Mouse (Mus musculus): ENCODE measurements at regions not wholly inside any gene's neighbourhood (a gene's known extent, or its start where the extent isn't known, plus 50 kb on each side); places are given as distances from the start of the nearest gene placed in this dataset.

DNA sequence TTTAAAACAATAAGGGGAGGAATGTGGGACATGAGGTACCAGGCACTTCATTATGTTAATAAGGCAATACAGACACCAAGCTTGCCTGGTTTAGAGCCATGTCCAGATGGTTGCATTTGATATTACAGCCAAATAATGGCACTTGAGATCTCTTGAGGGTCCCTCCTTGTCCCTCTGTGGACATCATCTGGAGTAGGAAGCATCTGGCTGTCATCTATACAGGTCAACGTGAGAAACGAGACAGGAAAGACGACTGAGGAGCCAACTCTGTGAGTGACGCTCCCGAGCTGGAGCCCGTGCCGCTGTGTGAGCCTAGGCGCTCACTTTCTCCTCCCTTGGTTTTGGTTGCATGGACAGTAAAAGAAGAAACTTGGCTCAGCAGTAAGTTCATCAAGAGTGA is 1453.2 kb upstream of the Gm6569 start:
- H3K27me3 ChIP-seq (ENCODE audit: control insufficient read depth, insufficient read depth, low read length), result no peaks in the 10 kb centered on the region
- no peaks in the 10 kb centered on the region for H3K36me3 ChIP-seq (ENCODE audit: control insufficient read depth, insufficient read depth, low read length)
- H3K27ac ChIP-seq (ENCODE audit: control insufficient read depth, insufficient read depth, low read length), result no peak overlapping the region
- no peaks in the 10 kb centered on the region for H3K4me1 ChIP-seq (replicated peaks; ENCODE audit: control insufficient read depth, insufficient read depth, low read length)
- H3K4me3 ChIP-seq (ENCODE audit: control insufficient read depth, insufficient read depth, low read length), result no peak overlapping the region
- TF ChIP-seq POLR2A (IDR thresholded peaks at IDR 0.05; ENCODE audit: control insufficient read depth, extremely low read depth, insufficient read depth, low read length, poor library complexity), result no peak
- TF ChIP-seq CTCF (IDR thresholded peaks at IDR 0.05; ENCODE audit: borderline replicate concordance, control insufficient read depth, extremely low read depth, insufficient read depth, low read length, poor library complexity), result no peak
- no peak for DNase-seq
- WGBS, result 89% methylated on average over 8 of the region's 8 CpGs

DNA sequence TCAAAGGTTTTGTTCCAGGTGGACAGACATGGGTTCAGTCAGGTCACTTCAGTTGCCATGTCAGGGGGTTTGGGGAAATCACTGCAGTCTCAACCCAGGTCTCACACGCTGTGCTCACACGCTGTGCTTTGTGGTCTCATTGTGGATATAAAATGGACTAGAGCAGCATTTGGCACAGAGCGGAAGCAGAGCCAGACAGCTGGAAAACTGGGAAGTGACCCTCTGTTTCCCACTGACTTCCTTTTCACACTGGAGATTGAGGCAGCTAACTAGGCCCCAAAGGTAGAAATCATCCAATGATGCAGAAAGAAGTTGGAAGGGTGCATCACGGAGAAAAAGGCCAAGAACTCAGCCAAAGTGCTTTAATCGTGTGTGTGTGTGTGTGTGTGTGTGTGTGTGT is 1452.6 kb upstream of the Gm6569 start:
- no peaks in the 10 kb centered on the region for H3K36me3 ChIP-seq (ENCODE audit: control insufficient read depth, insufficient read depth, low read length)
- TF ChIP-seq POLR2A (IDR thresholded peaks at IDR 0.05; ENCODE audit: control insufficient read depth, extremely low read depth, insufficient read depth, low read length, poor library complexity) (no peak), CTCF (IDR thresholded peaks at IDR 0.05; ENCODE audit: borderline replicate concordance, control insufficient read depth, extremely low read depth, insufficient read depth, low read length, poor library complexity) (no peak)
- 90% methylated on average over 5 of the region's 5 CpGs for WGBS
- H3K27ac ChIP-seq (ENCODE audit: control insufficient read depth, insufficient read depth, low read length), result no peak overlapping the region
- DNase-seq, result no peak
- no peaks in the 10 kb centered on the region for H3K4me1 ChIP-seq (replicated peaks; ENCODE audit: control insufficient read depth, insufficient read depth, low read length)
- H3K4me3 ChIP-seq (ENCODE audit: control insufficient read depth, insufficient read depth, low read length), result no peak overlapping the region
- H3K27me3 ChIP-seq (ENCODE audit: control insufficient read depth, insufficient read depth, low read length), result no peaks in the 10 kb centered on the region

DNA sequence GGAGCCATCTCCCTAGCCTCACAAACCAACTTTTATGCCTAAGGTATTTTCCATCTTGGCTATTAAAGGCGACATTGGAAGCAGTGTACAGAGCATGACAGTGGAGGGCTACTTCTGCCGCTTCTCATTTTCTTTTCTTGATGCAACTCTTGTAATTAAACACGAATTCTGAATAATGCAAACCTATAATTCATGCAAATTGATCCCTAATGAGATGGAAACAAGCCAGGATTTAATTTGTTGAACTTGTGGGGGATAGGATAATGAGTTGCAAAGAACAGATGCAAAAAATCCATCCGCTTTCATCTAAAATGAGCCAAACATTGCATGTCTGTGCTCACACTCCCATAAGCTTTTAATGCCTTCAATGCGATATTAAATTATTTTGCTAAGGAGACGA is 1451.8 kb upstream of the Gm6569 start:
- Histone ChIP-seq H3K27ac (ENCODE audit: control insufficient read depth, insufficient read depth, low read length) (no peak overlapping the region), H3K4me3 (ENCODE audit: control insufficient read depth, insufficient read depth, low read length) (no peak overlapping the region), H3K27me3 (ENCODE audit: control insufficient read depth, insufficient read depth, low read length) (no peaks in the 10 kb centered on the region), H3K4me1 (replicated peaks; ENCODE audit: control insufficient read depth, insufficient read depth, low read length) (no peaks in the 10 kb centered on the region), H3K36me3 (ENCODE audit: control insufficient read depth, insufficient read depth, low read length) (no peaks in the 10 kb centered on the region)
- 89% methylated on average over 6 of the region's 6 CpGs for WGBS
- TF ChIP-seq CTCF (IDR thresholded peaks at IDR 0.05; ENCODE audit: borderline replicate concordance, control insufficient read depth, extremely low read depth, insufficient read depth, low read length, poor library complexity), result no peak
- TF ChIP-seq POLR2A (IDR thresholded peaks at IDR 0.05; ENCODE audit: control insufficient read depth, extremely low read depth, insufficient read depth, low read length, poor library complexity), result no peak
- DNase-seq, result no peak

DNA sequence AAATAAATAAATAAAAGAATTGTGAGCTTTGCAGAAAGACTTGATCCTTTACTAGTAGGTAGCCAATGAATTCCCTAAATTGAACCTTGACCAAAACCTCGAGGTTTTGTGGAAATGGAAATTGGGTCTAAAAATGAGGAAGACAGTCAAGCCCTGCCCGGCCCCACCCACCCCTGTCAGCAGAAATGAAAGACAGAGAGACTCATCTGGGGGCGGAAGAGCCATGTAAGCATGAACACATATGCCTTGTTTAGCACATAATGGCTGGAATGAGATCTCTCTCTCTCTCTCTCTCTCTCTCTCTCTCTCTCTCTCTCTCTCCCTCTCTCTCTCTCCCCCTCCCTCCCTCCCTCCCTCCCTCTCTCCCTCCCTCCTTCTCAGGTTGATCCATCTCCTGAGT is 1451.3 kb upstream of the Gm6569 start:
- H3K27me3 ChIP-seq (ENCODE audit: control insufficient read depth, insufficient read depth, low read length), result no peaks in the 10 kb centered on the region
- 70% methylated on average over 3 of the region's 3 CpGs for WGBS
- no peak for TF ChIP-seq CTCF (IDR thresholded peaks at IDR 0.05; ENCODE audit: borderline replicate concordance, control insufficient read depth, extremely low read depth, insufficient read depth, low read length, poor library complexity)
- no peak for TF ChIP-seq POLR2A (IDR thresholded peaks at IDR 0.05; ENCODE audit: control insufficient read depth, extremely low read depth, insufficient read depth, low read length, poor library complexity)
- H3K27ac ChIP-seq (ENCODE audit: control insufficient read depth, insufficient read depth, low read length), result no peak overlapping the region
- no peaks in the 10 kb centered on the region for H3K4me1 ChIP-seq (replicated peaks; ENCODE audit: control insufficient read depth, insufficient read depth, low read length)
- no peaks in the 10 kb centered on the region for H3K36me3 ChIP-seq (ENCODE audit: control insufficient read depth, insufficient read depth, low read length)
- DNase-seq, result no peak
- H3K4me3 ChIP-seq (ENCODE audit: control insufficient read depth, insufficient read depth, low read length), result no peak overlapping the region

DNA sequence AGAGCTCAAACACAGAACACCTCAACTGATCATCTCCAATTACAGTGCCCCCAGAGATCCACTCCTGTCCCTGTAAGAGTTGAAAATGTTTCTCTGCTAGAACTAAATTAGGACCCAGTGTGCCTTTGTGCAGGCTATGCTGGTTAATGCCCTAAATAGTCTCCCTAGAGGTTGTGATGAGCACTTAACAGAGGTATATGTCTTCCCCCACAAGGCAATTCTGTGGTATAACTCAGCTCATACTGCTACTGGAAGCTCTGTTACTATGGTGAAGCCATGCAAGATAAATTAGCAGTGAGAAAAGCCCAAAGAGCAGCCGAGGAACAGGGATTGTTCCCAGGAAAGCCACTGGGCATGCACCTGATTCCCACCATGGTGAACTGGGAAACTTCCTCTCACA is 1450.9 kb upstream of the Gm6569 start:
- Histone ChIP-seq H3K4me1 (replicated peaks; ENCODE audit: control insufficient read depth, insufficient read depth, low read length) (no peaks in the 10 kb centered on the region), H3K36me3 (ENCODE audit: control insufficient read depth, insufficient read depth, low read length) (no peaks in the 10 kb centered on the region), H3K4me3 (ENCODE audit: control insufficient read depth, insufficient read depth, low read length) (no peak overlapping the region), H3K27me3 (ENCODE audit: control insufficient read depth, insufficient read depth, low read length) (no peaks in the 10 kb centered on the region), H3K27ac (ENCODE audit: control insufficient read depth, insufficient read depth, low read length) (no peak overlapping the region)
- WGBS, result 86% methylated on average over 1 of the region's 1 CpGs
- DNase-seq, result no peak
- no peak for TF ChIP-seq CTCF (IDR thresholded peaks at IDR 0.05; ENCODE audit: borderline replicate concordance, control insufficient read depth, extremely low read depth, insufficient read depth, low read length, poor library complexity)
- TF ChIP-seq POLR2A (IDR thresholded peaks at IDR 0.05; ENCODE audit: control insufficient read depth, extremely low read depth, insufficient read depth, low read length, poor library complexity), result no peak

DNA sequence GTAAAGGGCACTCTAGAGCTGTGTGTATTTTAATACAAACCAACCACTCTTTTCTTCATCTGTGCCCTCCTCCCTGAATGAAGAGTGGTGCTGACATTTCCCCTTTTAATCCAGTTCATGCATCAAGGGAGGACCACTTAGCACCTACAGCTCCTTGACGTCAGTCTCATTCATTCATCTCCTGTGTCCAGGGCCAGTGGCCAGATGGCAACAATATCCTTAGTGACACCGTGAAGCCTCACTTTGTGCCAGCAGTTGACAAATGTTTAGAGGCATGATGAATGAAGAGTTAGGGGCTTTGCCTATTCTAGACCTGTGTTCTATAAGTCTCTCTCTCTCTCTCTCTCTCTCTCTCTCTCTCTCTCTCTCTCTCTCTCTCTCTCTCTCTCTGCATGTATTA is 1441.1 kb upstream of the Gm6569 start:
- no peaks in the 10 kb centered on the region for H3K36me3 ChIP-seq (ENCODE audit: control insufficient read depth, insufficient read depth, low read length)
- no peak overlapping the region for H3K4me3 ChIP-seq (ENCODE audit: control insufficient read depth, insufficient read depth, low read length)
- no peak for DNase-seq
- no peaks in the 10 kb centered on the region for H3K27me3 ChIP-seq (ENCODE audit: control insufficient read depth, insufficient read depth, low read length)
- WGBS, result 78% methylated on average over 2 of the region's 2 CpGs
- H3K27ac ChIP-seq (ENCODE audit: control insufficient read depth, insufficient read depth, low read length), result no peak overlapping the region
- H3K4me1 ChIP-seq (replicated peaks; ENCODE audit: control insufficient read depth, insufficient read depth, low read length), result no peaks in the 10 kb centered on the region
- TF ChIP-seq CTCF (IDR thresholded peaks at IDR 0.05; ENCODE audit: borderline replicate concordance, control insufficient read depth, extremely low read depth, insufficient read depth, low read length, poor library complexity) (no peak), POLR2A (IDR thresholded peaks at IDR 0.05; ENCODE audit: control insufficient read depth, extremely low read depth, insufficient read depth, low read length, poor library complexity) (no peak)

DNA sequence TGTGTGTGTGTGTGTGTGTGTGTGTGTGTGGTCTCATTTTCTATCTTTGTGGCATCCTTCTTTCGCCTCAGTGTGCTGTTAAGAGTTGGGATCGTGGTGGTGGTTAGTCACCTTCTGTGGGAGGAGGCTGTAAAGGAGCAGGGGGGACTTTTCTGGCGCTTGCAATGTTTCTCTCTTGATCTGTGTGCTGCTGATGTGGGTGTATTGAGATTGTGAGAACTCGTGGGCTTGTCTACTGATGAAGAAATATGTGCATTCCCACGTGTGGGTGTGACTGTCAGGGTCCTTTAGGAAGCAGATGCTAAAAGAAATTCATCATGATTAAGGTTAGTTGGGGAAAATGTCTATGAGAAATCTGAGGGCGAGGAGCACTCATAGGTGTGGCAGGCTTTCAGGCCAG is 1422.4 kb upstream of the Gm6569 start:
- H3K27me3 ChIP-seq (ENCODE audit: control insufficient read depth, insufficient read depth, low read length), result no peaks in the 10 kb centered on the region
- no peak overlapping the region for H3K4me3 ChIP-seq (ENCODE audit: control insufficient read depth, insufficient read depth, low read length)
- no peak overlapping the region for H3K27ac ChIP-seq (ENCODE audit: control insufficient read depth, insufficient read depth, low read length)
- no peaks in the 10 kb centered on the region for H3K36me3 ChIP-seq (ENCODE audit: control insufficient read depth, insufficient read depth, low read length)
- H3K4me1 ChIP-seq (replicated peaks; ENCODE audit: control insufficient read depth, insufficient read depth, low read length), result no peaks in the 10 kb centered on the region
- TF ChIP-seq CTCF (IDR thresholded peaks at IDR 0.05; ENCODE audit: borderline replicate concordance, control insufficient read depth, extremely low read depth, insufficient read depth, low read length, poor library complexity) (no peak), POLR2A (IDR thresholded peaks at IDR 0.05; ENCODE audit: control insufficient read depth, extremely low read depth, insufficient read depth, low read length, poor library complexity) (no peak)
- DNase-seq, result no peak
- 72% methylated on average over 6 of the region's 6 CpGs for WGBS
